Mouse (Mus musculus) heart, adult 2 months (tissue): ENCODE data around the gene C1qtnf7.

Experiments
- CTCF ChIP-seq: fragments of 200-600 bp; IDR thresholded peaks from 2 replicates; pipeline ENCODE4 v1.8.1; 2022; ENCODE audit warnings: antibody characterized with exemption, mild to moderate bottlenecking, moderate library complexity
- POLR2A ChIP-seq: fragments of 200-500 bp; IDR thresholded peaks from 2 replicates; pipeline ENCODE4 v1.6.1; 2011; ENCODE audit warnings: mild to moderate bottlenecking, low read depth, low read length, control low read depth; ENCODE audit not compliant: insufficient read depth

DNA sequence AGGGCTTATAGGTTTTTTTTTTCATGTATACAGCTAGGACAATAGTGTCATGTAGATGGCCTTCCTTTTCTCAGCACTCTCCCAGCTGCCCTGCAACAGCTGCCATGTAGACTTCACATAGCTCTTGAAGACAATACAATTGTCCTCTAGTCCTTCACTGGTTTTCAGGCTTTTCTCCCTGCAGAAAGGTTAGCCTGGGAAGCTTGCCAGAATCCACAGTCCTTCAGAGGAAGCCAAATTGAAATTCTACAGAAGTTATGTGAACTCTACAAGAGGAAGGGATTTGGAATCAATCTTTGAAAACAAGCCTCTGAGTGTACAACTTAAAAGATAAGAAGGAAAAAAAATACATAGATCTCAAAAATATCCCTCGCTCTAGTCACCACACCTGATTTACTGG, 94.4 kb downstream of the C1qtnf7 start:
- no peak for TF ChIP-seq CTCF
- no peak for TF ChIP-seq POLR2A
